Comparison of ENCODE assay signal across 13 mouse cellular contexts in genomic region chr3:147163126-147163525, GRCm38 (mm10).
DNase-seq lines count a peak whose midpoint lies in the region; ATAC-seq lines count a peak whose summit lies in the region.
"Had no signal": no experiment of that assay in that cellular context is flagged by ENCODE, and none has a peak within 500 bp of the region (broad histone marks: within the 10 kb centered on the region; RNA-seq: fewer than 3 reads in every experiment).

No protein-coding gene starts in this region.

- no peaks in the 10 kb centered on the region for H3K27me3 ChIP-seq in neural tube, embryonic 13.5 days
- H3K27me3 ChIP-seq: midbrain, embryonic 13.5 days had no signal

- H3K9me3 ChIP-seq in neural tube, embryonic 13.5 days: no peaks in the 10 kb centered on the region
- H3K9me3 ChIP-seq: midbrain, embryonic 13.5 days had no signal

- ATAC-seq in neural tube, embryonic 13.5 days (ENCODE audit: low read depth): no peak
- ATAC-seq: midbrain, embryonic 13.5 days had no signal

- WGBS in neural tube, embryonic 13.5 days: 88% methylated on average over 10 of the region's 10 CpGs

- peaks cover 11% of the 10 kb centered on the region; the same call in 1 of the 2 replicates for H3K4me1 ChIP-seq in neural tube, embryonic 13.5 days (replicated peaks)

- peak; percentile 41 for DNase-seq in adrenal gland, adult 8-10 months
- DNase-seq in adrenal gland, postnatal 14 days: no peak
- DNase-seq in heart, postnatal 4 days: peak; percentile 13
- no peak for DNase-seq in heart, postnatal 36 days
- no peak for DNase-seq in neural tube, embryonic 10.5 days (ENCODE audit: extremely low spot score, low spot score)
- DNase-seq in frontal cortex, adult 2 months (ENCODE audit: extremely low spot score in 1 of 2, low spot score in 1 of 2): no peak
- DNase-seq in natural killer cell, adult 2 months (ENCODE audit: low spot score in 2 of 2): no peak
- DNase-seq: heart, adult 2 months; liver; thymus, postnatal 4 days had no signal

- H3K9ac ChIP-seq in neural tube, embryonic 13.5 days: no peak overlapping the region
- H3K9ac ChIP-seq: lung, embryonic 14.5 days; midbrain, embryonic 13.5 days had no signal

- H3K4me3 ChIP-seq in neural tube, embryonic 13.5 days: no peak overlapping the region
- H3K4me3 ChIP-seq: heart, adult 2 months; midbrain, embryonic 13.5 days had no signal

- intact Hi-C loops in heart, postnatal 36 days (cut with DNase I): no loop called here

- H3K27ac ChIP-seq in neural tube, embryonic 13.5 days (replicated peaks): peak overlapping the region; percentile 62
- H3K27ac ChIP-seq: heart, adult 2 months; midbrain, embryonic 13.5 days had no signal

- H3K36me3 ChIP-seq in neural tube, embryonic 13.5 days: no peaks in the 10 kb centered on the region
- H3K36me3 ChIP-seq: midbrain, embryonic 13.5 days had no signal

- H3K4me2 ChIP-seq in neural tube, embryonic 13.5 days: no peak overlapping the region
- H3K4me2 ChIP-seq: lung, embryonic 14.5 days; midbrain, embryonic 13.5 days had no signal

Comparison
In these comparisons a context has a peak if more than half of its experiments do, and no peak if none do; other contexts are left out.
1. DNase-seq: peak in adrenal gland, adult 8-10 months (single experiment) and heart, postnatal 4 days (single experiment); none in adrenal gland, postnatal 14 days (single experiment), heart, postnatal 36 days (0 of 2), neural tube, embryonic 10.5 days (single experiment), frontal cortex, adult 2 months (0 of 2) and natural killer cell, adult 2 months (0 of 2).